Mouse (Mus musculus) neural tube, embryonic 10.5 days (tissue): Measurements from ENCODE around the gene Smoc2.

Experiments
- DNase-seq: peaks from one replicate; pipeline ENCODE4 v3.0.0-alpha.2; 2017; ENCODE audit warnings: low spot score; ENCODE audit errors: extremely low spot score

Smoc2 gene

DNA sequence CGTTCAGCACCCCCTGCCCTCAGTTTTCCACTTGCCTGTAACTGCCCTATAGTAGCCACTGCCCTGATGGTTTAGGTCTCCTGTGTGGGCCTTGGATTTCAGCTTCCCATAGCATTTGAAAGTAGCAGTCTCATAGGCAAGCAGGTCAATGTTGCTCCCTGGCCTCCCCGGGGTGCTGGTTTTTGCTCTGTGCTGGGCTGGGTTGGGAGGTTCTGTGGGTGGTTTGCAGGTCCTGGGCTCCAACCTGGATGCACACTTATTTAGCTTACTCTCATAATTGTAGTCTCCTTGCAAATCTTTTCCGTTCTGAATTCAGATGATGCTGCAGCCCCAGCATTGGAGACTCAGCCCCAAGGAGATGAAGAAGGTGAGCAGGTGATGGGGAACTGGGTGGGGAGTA lies 67.6 kb downstream of the Smoc2 start:
- no peak for DNase-seq

DNA sequence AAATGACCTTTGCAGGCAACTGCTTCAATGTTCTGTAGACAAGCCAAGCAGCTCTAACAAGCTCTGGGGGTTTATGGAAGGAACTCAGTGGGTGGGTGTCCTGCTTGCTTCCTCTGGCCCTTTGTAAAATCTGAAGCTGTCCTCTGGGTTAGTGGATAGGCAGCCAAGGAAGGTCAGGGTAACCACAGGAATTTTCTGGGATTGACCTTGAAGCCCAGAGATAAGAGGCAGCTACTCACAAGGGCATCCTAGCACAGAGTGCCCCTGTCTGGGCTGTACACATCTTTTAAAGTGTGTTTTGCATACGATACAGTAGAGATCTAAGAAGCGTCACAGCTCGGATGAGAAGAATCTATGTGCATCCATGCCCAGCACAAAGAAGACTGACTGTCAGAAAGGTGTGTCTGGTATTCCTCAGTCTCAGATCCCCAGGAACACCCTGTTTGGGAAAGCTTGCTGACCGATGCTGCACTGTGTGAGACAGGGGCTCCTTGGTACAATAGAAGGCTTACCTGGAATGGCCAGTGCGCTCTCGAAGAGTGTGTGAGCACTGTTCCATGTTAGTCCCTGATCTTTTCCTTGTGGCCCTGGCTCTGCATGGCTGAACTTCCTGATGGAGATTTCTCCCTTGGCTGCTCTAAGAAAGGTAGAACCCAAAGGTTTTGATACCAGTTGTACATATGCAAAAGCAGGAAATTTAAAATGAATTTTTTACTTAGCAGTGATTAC lies 69.9 kb downstream of the Smoc2 start:
- no peak for DNase-seq

DNA sequence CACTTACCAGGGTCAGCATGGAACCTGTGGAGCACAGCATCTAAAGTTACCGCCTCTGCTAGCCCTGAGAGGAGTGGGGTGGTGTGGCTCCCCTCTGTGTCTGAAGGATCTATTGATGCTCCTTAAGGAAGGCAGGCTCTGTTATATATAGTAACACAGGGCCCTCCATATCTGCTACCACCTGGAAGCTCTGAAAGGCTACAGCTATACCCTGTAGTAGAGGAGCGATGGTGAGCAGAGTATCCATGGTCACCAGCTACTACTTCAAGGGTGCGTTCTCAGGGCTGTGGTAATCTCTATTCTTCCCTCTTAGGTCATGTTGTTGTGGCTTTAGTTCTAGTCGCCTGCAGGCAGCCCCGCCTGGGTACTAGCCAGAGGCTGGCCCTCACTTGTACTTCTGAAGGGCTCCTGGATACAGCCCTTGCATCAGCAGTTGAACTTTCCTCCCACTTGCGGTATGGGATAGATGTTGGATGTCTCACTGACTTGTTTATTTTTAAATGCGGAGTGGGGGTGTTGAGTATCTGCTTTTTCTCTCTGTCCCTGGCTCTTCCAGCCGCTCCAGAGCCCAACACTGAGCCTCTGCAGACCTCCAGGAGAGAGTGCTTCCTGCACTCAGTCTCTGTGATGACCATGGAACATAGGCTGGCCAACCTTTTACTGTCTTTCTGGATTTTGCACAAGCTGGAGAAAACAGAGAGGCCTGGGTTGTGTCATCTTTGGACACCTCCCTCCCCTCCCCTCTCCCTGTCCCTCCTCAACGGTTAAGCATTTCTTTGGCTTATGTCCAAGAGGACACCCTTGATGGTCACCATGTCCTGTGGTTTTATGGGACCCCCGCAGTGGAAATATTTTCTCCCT lies 74.1 kb downstream of the Smoc2 start:
- no peak for DNase-seq

- no peak for DNase-seq
These were observed 82.2 kb downstream of the Smoc2 start for GRCm38 (mm10) chr17:14361511-14361910.

DNA sequence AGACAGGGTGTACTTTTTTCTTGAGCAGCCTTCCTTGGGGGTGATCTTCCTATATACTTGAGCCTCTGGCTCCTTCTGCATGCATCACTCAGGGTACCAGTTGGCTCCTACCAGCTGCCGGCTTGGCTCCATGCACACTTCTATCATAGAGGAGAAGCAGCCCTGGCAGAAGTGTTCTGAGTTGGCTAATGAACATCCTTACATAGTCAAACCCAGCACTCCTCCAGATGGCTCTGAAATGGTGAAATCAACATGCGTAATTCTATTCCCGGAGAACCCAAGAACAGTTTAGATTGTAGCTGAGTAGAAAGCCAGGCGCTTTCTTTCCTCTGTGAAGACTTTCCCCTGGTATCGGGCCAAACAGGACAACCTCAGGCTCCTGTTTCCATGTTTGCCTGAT lies 91.2 kb downstream of the Smoc2 start:
- no peak for DNase-seq

GRCm38 (mm10) chr17:14371606-14372005 lies 92.3 kb downstream of the Smoc2 start:
- no peak for DNase-seq

GRCm38 (mm10) chr17:14372324-14373145 lies 93.2 kb downstream of the Smoc2 start:
- DNase-seq, result peak; percentile 21

DNA sequence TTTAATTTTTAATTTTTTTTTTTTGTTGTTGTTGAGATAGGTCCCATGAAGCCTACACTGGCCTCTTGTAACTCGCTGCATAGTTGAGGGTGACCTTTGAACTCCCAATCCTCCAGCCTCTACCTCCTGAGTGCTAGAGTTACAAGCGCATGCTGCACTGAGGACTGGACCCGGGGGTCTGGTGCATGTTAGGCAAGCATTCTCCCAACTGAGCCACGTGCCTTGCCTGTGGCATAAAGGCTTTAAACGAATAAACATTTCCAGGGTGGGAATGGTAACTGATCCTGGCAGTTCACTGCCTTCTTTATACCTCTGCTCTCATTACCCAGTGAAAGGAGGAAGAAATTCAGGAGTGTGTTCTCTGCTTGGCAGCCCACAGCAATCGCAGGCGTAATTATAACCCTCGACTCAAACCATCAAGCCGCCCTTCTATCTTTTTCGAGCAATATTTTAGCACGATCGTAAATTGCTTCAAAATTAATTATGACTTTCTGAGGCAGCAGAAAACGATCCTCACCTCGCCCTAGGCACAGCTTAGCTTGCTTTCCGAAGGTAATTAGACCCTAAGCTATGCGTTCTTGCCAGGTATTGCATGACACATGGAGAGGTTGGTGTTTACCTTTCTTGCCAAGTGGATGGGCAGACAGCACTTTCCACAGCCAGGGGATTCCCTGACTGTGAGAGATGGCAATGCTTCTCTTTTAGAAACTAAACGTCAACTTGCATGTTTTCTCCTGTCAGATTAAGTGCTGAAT lies 99.6 kb downstream of the Smoc2 start:
- no peak for DNase-seq

DNA sequence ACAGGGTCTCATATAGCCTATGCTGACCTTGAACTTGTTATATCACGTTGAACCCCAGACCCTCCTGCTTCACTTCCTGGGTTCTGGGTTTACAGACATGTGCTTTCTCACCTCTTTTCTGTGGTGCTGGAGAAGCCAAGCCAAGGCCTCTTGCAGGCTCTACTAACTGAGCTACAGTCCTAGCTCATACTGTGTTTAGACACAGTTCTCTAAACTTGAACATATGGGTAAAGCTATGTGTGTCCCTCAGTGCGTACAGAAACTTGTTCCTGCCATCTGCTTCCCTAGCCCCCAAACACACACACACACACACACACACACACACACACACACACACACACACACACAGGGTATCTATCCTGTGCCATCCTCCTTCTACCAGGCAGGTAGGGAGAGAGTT lies 100.2 kb downstream of the Smoc2 start:
- DNase-seq, result no peak

- DNase-seq, result no peak
These were observed 100.7 kb downstream of the Smoc2 start for GRCm38 (mm10) chr17:14379966-14380365.

DNA sequence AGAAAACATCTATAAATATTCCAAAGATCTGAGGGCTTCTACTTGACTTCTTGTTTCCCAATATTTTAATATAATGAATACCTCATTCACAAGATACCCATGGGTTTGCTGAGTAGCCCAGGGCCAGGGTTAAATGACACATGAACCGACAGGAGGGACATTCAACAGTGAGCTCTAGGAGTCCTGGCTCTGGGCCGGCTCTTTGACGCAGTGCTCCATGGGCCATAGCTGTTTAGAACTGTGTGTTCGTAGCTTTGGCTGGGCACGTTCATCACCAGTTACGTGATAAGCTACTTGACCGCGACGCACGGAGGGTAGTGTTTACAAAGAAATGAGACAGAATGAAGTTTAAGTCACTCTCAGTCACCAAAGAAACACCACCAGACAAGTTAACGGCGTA lies 101.2 kb downstream of the Smoc2 start:
- no peak for DNase-seq

- no peak for DNase-seq
These were observed 102.2 kb downstream of the Smoc2 start for GRCm38 (mm10) chr17:14381482-14381881.

- DNase-seq, result no peak
These were observed 104.7 kb downstream of the Smoc2 start for GRCm38 (mm10) chr17:14383981-14384380.

GRCm38 (mm10) chr17:14384980-14385379 lies 105.7 kb downstream of the Smoc2 start:
- DNase-seq, result no peak

DNA sequence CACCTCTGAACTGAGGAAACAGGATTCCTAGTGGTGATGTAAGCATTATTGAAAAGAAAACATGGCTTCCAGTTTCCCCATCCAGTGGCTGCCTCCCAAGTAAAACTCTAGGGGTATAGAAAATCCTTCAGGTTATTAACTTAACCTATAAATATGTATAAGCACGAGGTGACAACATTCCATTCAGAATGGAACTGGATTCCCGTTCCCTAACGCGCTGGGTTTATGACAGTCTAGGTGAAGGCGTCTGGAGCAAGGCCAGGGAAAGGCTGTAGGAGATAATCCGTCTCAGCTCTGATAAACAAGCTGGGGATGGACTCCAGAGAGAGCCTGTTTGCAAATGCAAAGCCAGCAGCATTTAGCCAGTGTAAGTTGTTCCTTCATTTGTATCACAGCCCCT lies 108.0 kb downstream of the Smoc2 start:
- no peak for DNase-seq

DNA sequence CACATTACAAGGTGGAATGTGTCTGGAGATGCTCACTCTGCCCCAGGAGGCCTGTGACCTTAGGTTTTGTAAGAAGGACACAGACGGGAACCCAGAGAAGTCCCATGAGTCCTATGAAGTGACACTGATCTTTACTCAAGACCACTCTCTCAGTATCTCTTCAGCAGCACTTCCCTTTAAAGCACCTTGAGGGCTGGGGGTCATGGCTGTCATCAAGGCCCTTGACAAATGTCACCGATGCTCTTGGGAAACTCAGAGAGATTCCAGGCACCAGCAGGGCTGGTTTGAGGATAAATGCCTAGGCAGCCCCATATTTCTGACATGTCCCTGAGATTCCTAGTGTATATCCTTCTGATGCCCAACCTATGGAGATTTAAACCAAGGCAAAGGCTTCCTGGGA lies 113.1 kb downstream of the Smoc2 start:
- no peak for DNase-seq

DNA sequence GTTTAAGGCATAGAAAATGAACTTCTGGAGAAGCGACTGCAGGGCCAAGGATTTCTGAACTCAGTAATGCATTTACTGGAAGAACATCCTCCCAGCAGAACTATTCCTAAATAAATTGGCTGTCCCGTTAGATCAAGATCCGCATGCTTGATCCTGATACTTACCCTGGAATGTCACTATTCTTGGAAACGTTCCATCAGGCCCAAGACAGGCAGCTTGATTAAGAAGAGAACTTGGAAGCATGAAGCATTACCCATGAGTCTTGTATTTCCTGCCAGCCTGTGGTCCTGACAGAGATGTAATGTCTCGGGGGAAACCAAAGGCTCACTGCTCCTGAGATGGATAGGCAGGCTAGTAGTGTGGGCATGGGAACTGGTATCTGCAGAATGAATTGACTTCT lies 115.6 kb downstream of the Smoc2 start:
- DNase-seq, result no peak

DNA sequence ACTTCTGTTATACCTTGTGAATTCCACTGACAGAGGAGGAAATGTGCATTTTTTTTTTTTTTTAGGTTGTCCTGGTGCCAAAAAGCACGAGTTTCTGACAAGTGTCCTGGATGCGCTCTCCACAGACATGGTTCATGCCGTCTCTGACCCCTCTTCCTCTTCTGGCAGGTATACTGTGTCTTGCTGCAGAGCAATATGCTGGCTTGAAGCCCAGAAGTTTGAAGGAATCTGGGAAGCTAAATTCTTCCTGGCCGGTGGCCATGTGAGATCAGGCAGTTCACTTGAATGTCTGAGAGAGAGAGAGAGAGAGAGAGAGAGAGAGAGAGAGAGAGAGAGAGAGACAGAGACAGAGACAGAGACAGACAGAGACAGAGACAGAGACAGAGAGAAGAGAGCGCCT lies 118.2 kb downstream of the Smoc2 start:
- DNase-seq, result no peak

GRCm38 (mm10) chr17:14398650-14399424 lies 119.5 kb downstream of the Smoc2 start:
- no peak for DNase-seq

DNA sequence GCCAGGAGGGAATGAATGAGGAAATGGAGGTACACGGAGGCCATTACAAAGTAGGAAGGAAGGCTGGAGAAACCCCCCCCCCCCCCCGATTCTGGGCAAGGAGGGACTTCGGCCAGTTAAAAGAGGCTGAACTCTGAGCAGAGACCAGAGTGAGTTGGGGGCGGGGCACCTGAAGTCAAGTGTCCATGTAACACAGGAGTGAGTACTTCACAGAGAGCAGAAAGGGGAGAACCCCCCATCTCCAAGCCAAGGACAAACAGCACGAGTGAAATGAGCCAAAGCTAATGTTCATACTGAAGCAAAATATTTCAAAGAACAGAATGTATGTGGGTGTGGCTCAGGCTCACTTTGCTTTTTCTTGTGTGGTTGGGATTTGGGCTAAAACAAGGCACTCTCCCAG lies 121.7 kb downstream of the Smoc2 start:
- no peak for DNase-seq
